Mouse (Mus musculus): ENCODE results near the gene Gm11127.

DNA sequence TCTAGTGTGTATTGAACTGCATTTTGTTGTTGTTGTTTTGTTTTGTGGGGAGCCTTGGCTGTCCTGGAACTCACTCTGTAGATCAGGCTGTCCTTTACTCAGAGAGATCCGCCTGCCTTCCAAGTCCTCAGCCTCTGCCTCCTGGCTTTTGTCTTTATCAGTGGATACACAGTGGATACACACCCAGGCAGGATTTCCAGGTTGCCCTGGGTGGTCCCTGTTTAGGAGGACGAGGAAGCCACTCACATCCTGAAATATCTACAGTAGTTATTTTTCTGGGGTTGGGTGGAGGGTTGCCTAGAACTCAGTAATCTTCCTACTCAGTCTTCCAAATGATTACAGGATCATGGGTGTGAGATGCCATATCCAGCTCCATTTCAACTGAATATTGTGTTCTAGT, 39.2 kb downstream of the Gm11127 start:
- TF ChIP-seq CTCF (IDR thresholded peaks at IDR 0.05; ENCODE audit: borderline replicate concordance, insufficient read depth, low read length) (no peak), POLR2A (IDR thresholded peaks at IDR 0.05; ENCODE audit: low read depth, low read length) (no peak)
